Mouse (Mus musculus) left cerebral cortex, adult 11 months (tissue): ENCODE data around the gene Clvs2.

Experiments
- DNase-seq: peaks from one replicate; pipeline ENCODE4 v3.0.0; 2022; ENCODE audit warnings: low spot score

Gene Clvs2

GRCm38 (mm10) chr10:33624131-33624879, at the start of gene Clvs2:
Clvs2 (minus strand) TSS chr10:33624769.
- DNase-seq, result peak; percentile 76

GRCm38 (mm10) chr10:33653142-33653541, 28.6 kb upstream of the Clvs2 start:
- peak; percentile 47 for DNase-seq

- DNase-seq, result no peak
These were observed 985 bp downstream of the Clvs2 start for GRCm38 (mm10) chr10:33623577-33623991.

- no peak for DNase-seq
These were observed 1.9 kb downstream of the Clvs2 start for GRCm38 (mm10) chr10:33622700-33623099.

GRCm38 (mm10) chr10:33616207-33616606, 8.4 kb downstream of the Clvs2 start:
- DNase-seq, result no peak

- no peak for DNase-seq
These were observed 11.4 kb downstream of the Clvs2 start for GRCm38 (mm10) chr10:33613197-33613596.

- DNase-seq, result no peak
These were observed 31.8 kb downstream of the Clvs2 start for GRCm38 (mm10) chr10:33592732-33593131.

- no peak for DNase-seq
These were observed 35.8 kb downstream of the Clvs2 start for GRCm38 (mm10) chr10:33588800-33589199.

- DNase-seq, result no peak
These were observed 37.5 kb downstream of the Clvs2 start for GRCm38 (mm10) chr10:33587118-33587517.

- DNase-seq, result peak; percentile 31
These were observed 66.5 kb downstream of the Clvs2 start for GRCm38 (mm10) chr10:33558081-33558480.

- DNase-seq, result peak; percentile 89
These were observed 84.2 kb downstream of the Clvs2 start for GRCm38 (mm10) chr10:33540331-33540730.
